Mouse (Mus musculus) megakaryocyte progenitor cell, adult 5-6 weeks (primary cell): ENCODE results near the gene Dcakd. TPM values are rescaled to one million over a fixed set of nuclear protein-coding genes. Genes with fewer than 3 reads are reported as not detected.

Experiments
- ATAC-seq: replicated peaks from 2 replicates; pipeline ENCODE4 v1.8.0; 2016; ENCODE audit warnings: mild to moderate bottlenecking, moderate TSS enrichment, inconsistent platforms; ENCODE audit not compliant: poor library complexity
- total RNA-seq, 2 experiments: library from RNA; stranded (forward) in 1 of 2; stranded (reverse) in 1 of 2; fragments of 157-497, 149-512 nt in 1 of 2; fragments of 200-1000 nt in 1 of 2; gene quantifications; 2 replicates each; pipeline versions ENCODE4 v1.2.3 to v1.2.4; 2015 to 2017

Dcakd gene
- total RNA-seq, 2 experiments from 2014 or later, result 24.2 to 27.9 TPM

GRCm38 (mm10) chr11:103007001-103007340 lies 21.2 kb downstream of the Dcakd start:
- ATAC-seq, result peak; percentile 80

GRCm38 (mm10) chr11:103006286-103007000 lies 21.7 kb downstream of the Dcakd start:
- ATAC-seq, result no peak

DNA sequence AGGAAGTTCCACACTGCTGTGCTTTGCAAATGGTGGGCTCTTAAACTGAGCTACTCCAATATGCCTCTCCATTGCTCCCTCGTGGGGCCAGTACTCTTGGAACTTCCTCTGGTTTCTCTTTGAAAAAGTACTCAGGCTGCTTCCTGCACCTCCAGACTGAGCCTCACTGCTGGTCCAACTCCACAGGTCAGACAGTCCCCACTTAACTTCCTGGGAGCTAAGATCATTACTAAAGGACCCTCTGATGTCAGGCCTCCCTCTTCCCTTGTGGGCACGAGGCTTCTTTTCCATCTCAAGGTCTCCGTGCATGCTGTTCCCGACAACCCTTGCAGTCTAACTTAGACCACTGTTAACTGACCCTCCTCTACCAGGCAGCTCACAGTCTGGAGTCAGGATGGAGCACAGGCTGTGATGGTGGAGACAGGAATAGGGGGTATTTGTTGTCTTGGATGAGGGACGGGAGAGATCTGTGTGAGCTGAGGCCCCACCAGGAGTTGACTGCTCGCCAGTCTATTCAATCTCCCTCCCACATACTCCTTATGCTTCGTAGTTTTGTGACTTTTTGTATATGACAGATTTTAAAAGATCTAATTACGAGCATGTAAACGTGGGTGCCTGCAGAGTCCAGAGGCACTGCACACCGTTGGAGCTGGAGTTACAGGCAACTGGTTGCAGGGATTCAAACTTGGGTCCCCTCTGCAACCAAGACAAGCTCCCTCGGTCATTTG lies 22.7 kb downstream of the Dcakd start:
- ATAC-seq, result 0 out of 2 replicates have a peak, but pooled peaks have one; percentile 30

DNA sequence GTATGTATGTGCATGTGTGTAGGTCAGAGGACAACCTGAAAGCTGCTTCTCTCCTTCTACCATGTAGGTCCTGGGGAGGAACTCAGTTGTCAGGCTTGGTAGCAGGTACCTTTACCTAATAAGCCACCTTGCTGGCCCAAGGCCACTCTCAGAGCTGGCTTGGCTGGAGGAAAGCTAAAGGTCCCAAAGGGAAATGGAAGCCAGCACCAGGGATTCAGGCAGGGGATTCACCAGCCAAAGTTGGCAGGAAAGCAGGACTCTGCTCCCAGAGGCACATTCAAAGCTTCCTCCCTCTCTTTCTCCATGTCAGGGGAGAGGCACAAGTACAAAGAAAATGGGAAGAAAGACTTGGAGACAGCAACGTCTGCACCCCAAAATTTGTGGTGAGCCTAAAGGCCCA lies 23.3 kb downstream of the Dcakd start:
- ATAC-seq, result no peak

DNA sequence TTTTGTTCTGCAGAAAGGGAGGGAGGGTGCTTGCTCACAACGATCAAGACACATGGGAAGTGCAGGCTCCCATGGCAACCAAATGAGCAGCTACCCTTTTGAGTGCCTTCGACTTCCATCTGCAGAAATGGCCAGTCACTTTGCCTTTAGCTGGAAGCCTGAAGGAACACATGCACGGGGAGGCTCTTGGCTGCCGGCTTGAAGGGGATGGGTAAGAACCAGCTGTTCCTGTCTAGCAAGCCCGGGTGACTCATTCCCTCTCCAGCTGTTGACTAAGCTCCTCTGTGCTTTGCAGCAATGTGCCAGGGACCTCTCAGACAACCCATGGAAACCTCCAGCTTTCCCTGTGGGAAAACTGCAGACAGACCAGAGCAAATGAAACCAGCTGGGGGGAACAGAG lies 24.9 kb downstream of the Dcakd start:
- ATAC-seq, result no peak

DNA sequence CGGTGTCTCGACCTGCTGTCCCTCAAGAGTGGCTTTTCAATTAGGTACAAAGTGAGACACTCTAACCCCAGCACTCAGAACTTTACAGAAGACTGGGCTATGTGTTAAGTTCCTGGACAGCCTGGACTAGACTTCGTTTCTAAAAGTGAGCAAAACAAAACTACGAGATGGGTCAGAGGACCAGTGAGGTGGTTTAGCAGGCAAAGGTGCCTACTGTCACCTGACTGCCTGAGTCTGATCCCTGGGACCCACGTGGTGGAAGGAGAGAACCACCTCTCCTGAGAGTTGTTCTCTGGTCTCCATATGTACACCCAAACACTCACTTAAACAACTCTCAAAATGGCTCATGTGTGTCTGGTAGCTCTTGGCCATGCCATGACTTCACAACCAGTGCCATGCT lies 27.1 kb downstream of the Dcakd start:
- ATAC-seq, result no peak

GRCm38 (mm10) chr11:103000111-103000510 lies 28.0 kb downstream of the Dcakd start:
- no peak for ATAC-seq

GRCm38 (mm10) chr11:102999317-102999970 lies 28.7 kb downstream of the Dcakd start:
- no peak; the same call in 1 of the 2 replicates for ATAC-seq

DNA sequence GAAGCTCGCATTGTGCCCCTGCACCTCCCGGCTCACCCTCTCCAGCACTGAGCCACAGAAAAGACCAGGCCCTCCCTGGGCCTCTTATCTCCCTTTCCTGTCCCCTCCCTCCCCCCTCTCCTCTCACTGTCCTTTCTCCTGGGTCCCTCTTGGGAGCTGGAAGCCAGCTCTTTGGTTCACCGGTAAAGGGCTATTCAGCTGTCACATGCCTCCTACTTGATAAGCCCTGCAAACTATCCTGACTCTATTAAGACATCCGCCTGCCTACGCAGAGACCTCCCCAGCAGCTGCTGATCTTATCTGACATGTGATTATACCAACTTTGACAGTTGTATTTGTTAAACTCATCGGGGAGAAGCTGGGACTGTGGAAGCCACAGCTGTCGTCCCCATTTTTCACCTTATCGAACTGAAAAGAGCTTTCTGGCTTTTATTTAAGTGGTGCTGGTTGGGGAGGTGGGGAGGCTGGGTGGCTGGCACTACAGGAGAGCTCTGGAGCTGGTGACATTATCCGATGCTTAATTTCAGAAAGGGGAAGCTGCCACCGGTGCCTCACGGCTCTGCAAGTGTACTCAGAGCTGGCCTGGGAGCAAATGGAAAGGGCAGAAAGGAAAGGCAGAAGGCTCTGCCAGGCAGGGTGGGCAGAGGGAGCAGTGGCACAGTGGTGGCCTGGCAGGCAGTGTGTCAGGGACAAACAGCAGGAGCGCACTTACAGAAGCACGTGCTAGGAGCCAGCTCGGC lies 29.4 kb downstream of the Dcakd start:
- peak; percentile 77 for ATAC-seq

- ATAC-seq, result no peak
Observed at GRCm38 (mm10) chr11:102998254-102998576, 29.9 kb downstream of the Dcakd start.

- no peak for ATAC-seq
Observed at GRCm38 (mm10) chr11:102996991-102997770, 31.0 kb downstream of the Dcakd start.

- ATAC-seq, result no peak
Observed at GRCm38 (mm10) chr11:102996385-102996784, 31.7 kb downstream of the Dcakd start.

DNA sequence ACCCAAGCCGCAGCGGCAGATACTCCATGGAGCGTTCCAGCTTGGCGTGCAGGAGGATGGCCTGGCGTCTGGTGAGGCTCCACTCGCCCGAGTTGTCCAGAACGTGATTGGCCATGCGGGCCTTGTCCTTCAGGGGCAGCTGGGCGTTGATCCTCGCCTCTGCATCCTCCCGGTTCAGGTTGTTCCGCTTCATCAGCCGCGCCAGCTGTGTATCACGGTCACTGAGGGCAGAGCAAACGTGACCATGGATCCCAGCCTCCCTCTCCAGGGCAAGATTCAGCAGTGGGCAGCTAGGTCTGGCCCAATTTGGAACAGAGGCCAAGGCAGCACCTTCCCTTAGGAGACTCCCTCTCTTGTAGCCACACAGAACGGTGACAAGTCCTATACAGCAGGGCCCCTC lies 33.2 kb downstream of the Dcakd start:
- no peak for ATAC-seq

GRCm38 (mm10) chr11:102993420-102994029 lies 34.6 kb downstream of the Dcakd start:
- no peak for ATAC-seq

- ATAC-seq, result peak; percentile 80
Observed at GRCm38 (mm10) chr11:102992940-102993339, 35.2 kb downstream of the Dcakd start.

- no peak for ATAC-seq
Observed at GRCm38 (mm10) chr11:102991681-102992080, 36.5 kb downstream of the Dcakd start.

GRCm38 (mm10) chr11:102990152-102990663 lies 37.9 kb downstream of the Dcakd start:
- peak; percentile 78 for ATAC-seq

- no peak for ATAC-seq
Observed at GRCm38 (mm10) chr11:102989641-102990151, 38.4 kb downstream of the Dcakd start.

DNA sequence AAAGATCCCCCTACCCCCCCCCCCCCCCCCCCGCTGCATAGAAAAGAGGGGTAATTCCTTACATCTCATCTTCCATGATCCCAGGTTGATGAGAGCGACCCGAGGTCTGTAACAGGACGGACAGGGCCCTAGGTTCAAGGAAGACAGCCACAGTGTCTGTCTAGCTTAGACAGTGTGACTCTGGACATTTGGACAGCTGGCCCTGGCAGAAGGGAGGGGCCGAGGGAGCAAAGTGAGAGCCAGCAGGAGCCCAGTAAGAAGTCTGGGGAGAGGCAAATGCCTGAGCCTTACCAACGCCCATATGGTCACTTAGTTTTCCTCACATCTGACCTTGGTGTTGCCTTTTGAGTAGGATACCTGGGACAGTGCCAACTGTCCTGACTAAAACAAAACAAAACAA lies 43.0 kb downstream of the Dcakd start:
- no peak for ATAC-seq

- no peak for ATAC-seq
Observed at GRCm38 (mm10) chr11:102984615-102985014, 43.5 kb downstream of the Dcakd start.
